Mouse (Mus musculus) lung, postnatal 4 days (tissue): ENCODE results near the gene Sec23a.
"Not testable (repeated sequence)": the region's sequence is repeated elsewhere in the genome, so short reads cannot be mapped to it uniquely, and the experiment has no call there.

ENCODE experiments used
- DNase-seq, 2 experiments: peaks; one replicate each; pipeline ENCODE4 v3.0.0; 2021

The Sec23a gene

DNA sequence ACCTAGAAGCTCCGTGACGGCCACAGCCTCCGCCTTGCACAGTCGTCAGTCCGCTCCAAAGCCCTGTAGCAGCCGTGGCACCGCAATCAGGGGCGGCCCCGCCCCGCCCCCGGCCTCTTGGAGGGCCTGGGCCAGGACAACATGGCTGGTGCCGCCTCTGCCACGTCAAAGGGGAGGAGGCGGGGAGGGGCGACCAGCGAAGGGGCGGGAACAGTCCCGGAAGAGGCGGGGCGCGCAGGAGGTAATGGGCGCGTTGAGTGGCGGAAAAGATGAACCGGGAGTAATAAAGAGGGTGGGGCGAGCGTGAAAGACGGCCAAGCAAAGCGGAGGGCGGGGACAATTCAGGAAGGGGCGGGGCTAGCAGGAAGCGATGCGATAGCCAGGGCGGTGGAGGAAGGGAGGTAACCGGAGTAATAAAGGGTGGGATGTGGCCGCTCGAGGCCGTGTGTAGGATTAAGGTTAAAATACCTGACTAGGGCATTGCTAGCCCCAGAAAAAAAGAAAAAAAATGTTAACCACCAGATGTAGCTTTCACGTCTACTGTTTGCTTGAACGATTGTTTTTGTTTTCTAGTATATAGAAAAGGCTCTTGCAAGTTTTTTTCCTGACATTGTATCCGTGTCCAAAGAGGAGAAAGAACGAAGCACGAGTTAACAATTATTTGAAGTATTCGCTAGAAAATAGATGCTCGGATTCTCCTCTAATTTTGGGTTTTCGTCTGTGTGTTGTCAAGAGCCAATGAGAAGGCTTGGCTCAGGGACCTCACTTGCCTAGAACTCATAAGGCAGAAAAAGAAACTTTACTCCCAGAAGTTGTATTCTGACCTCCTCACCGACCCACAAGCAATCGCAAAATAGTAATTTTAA is at the start of gene Sec23a:
Sec23a (minus strand) TSS at position 174 of the 866 bp plus-strand sequence.
- peak; percentile 99 for DNase-seq

DNA sequence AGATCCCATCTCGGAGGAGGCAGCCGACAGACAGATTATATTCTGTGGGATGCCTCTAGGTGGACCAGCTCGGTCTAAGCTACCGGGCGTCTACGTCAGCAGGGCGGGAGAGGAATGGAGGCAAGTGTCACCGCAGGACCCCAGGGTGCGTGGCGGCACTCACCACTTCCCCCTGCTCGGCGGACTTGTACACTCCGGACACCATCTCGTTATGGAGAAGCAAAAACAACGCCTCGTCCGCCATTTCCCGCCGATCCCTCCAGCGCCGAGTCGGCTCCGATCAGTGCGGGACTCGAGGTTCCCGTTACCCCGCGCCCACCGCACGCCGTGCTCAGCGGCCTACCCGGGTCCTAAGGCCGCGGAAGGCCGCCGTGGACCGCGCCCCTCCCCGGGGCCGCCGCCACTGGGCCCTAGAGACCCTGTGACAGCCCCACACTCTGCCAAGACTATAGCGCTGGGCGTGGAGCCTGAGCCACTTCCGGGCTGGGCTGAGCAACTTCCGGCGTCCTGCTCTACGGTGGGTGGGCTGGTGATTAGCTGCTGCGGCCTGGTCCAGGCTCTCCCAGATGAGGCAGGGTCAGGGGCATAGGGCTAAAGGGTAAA is 49.3 kb upstream of the Sec23a start, which contains the start of gene Trappc6b:
Trappc6b (minus strand) TSS at position 480 of the 603 bp plus-strand sequence.
- peak; percentile 86 to 92 for DNase-seq

DNA sequence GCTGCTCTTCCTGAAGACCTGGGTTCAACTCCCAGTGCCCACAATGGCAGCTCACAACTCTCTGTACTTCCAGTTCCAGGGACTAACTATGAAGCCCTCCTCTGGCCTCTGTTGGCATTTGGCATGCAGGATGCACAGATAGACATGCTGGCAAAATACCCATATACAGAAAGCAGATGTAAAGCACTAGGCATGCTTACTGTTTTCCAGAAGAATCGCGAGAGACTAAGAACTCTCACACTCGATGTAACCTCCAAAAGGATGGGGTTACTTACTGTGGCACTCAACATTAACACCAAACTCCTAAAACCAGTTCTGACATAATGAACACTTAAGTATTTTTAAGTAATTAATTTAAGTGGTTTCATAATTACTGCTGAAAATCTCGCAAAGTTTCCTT is 48.5 kb upstream of the Sec23a start:
- DNase-seq, result no peak

DNA sequence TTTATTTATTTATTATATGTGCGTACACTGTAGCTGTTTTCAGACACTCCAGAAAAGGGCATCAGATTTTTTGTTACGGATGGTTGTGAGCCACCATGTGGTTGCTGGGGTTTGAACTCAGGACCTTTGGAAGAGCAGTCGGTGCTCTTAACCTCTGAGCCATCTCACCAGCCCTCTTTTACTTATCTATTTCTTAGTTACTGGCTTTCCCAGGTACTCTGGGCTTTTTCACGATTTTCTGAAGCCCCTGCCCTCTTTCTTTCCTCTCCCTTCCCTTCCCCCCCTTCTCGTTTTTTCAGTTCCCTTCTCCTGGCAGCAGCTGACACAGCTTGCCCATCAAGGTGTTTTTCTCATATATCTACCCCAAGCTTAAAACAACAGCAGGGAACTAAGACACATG is 46.4 kb upstream of the Sec23a start:
- not testable (repeated sequence) for DNase-seq

DNA sequence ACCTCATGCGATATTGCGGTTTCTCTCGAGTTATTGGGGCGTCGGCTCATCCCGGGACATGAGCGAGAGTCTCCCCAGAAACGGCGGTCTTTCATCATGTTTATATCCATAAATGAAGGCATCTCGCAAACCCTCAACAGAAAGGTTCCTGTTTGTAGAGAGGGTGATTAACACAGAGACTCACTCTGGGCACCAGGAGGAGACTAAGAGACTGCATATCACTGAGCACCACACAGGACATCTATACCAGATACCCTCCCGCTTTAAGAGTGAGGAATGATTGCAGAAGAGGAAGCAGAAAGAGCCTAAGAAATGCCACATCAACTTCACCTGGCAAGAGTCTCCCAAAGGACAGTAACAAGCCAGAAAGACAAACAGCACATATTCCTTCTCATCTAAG is 44.4 kb upstream of the Sec23a start:
- DNase-seq, result no peak

DNA sequence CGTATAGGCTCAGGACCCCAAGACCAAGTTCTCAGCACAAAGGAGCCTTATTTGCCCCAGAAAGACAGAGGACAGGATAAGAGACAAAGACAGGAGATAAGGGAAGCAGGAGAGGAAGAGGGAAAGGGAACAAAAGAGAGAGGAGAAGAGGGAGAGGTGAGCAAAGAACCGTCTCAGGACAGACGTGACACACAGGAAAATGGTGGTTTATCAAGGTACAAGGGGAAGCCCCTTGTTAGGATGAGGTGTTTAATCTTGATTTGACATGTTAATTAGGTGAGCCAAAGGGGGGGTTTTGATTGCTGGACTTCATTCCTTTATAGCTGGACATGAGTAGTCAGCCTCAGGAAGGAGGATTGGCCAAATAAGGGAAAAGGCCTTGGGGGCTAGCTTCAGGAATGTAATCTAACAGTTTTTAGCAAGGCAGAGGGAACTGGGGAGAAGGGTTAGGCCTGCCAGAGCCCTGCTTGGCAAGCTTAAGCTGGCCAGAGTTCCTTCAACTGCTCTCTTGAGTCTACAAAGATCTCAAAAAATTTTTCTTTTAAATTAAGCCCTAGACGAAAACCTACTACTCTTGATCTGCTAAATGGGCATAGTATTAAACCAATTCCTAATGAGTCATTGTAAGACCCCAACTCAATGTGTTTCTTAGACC is 43.5 kb upstream of the Sec23a start:
- no peak for DNase-seq

DNA sequence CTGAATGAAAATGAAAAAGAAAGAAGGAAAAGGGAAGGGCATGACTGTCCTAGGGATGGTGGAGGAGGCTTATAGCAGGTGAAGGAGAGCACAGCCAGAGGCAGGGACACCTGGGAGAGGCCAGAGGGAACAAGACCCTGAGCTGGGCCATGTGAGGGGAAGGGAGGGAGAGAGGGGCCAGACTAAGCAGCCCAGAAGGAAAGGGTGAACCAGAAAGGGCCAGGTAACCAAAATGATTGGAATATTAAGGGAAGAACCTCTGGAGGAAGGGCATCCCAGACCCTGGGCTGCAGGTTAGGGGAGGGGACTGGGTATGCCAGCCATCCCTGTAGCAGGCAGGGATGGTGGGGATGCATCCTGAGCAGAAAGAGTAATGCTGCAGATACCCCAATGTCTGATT is 42.2 kb upstream of the Sec23a start:
- no peak for DNase-seq

DNA sequence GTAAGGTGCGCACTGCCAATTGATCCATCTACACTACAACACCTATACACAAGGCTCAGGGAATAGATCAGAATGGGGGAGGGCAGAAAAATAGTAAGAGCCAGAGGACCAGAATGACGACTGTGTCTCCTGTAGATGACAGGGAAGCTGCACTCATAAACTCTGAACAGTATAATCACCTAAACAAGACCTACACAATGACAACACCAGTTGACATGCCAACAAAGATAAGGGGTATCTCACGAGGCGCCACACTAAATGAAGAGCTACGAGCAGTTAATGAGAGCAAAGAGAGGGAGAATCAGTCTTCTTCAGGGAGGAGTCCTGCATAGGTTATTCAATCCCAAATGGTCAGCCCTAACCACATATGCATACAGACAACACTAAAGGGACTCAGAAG is 41.3 kb upstream of the Sec23a start:
- DNase-seq, result no peak

DNA sequence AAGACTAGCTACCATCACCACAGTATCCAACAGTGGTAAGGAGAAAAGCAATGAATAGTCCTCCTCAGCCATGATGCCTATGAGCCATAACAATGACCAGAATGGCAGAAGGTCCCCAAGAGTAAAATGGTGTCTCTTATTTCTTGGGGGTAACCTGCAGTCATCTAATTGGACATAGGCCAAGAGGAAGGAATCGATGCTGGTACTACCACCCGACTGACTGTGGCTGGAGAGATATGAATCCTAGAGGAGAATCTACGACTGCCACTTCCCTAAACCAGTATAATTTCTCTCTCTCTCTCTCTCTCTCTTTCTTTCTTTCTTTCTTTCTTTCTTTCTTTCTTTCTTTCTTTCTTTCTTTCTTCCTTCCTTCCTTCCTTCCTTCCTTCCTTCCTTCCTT is 40.7 kb upstream of the Sec23a start:
- DNase-seq, result no peak

DNA sequence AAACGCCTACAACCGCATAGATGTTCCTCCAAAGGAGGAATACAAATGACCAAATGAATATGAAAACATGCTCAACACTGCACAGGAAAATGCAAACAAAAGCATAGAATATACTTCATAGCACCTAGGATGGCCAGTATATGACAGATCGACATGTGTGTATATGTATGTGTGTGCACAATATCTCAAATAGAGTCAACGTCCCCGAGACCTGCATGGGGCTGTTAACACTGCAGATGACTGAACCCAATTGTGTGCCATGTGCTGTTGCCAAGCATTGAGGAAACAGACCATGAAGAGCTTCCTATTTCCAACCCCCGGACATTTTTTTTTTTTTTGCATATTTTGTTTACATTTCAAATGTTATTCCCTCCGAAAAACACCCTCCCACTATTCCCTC is 29.0 kb upstream of the Sec23a start:
- DNase-seq, result no peak

DNA sequence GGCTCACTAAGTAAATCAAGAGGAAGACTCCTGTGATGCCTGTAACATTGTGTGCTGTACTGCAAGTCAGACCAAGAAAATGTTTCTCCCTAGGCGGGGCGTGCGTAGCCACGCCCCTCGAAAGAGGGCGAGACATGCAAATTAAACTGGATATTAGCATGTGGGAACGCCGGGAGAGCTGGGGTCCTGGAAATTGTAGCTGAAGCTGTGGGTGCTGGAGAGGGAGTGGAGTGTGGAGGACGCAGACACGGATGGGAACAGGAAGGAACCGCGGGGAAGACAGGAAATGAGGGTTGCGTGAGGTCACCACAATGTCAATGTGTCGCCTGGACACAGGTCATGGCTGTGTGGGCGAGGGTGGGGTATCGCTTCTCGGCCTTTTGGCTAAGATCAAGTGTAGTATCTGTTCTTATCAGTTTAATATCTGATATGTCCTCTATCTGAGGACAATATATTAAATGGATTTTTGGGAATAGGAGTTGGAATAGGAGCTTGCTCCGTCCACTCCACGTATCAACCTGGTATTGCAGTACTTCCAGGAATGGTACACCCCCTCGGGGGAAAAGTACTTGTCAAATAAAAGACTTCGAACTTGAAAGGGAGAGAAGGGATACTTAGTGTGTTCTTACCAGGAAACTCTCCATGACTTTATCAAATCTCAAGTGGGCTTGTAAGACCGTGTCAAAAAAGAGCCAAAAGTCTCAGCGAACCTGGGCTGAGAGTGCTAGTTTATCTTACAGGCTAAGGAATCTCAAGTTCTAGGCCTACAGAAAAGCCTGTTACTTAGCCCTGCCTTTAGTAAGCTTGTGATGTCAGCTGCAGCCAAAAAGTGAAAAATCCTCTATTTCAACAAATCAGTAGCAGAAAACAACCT is 28.4 kb upstream of the Sec23a start:
- peak; percentile 71 for DNase-seq

DNA sequence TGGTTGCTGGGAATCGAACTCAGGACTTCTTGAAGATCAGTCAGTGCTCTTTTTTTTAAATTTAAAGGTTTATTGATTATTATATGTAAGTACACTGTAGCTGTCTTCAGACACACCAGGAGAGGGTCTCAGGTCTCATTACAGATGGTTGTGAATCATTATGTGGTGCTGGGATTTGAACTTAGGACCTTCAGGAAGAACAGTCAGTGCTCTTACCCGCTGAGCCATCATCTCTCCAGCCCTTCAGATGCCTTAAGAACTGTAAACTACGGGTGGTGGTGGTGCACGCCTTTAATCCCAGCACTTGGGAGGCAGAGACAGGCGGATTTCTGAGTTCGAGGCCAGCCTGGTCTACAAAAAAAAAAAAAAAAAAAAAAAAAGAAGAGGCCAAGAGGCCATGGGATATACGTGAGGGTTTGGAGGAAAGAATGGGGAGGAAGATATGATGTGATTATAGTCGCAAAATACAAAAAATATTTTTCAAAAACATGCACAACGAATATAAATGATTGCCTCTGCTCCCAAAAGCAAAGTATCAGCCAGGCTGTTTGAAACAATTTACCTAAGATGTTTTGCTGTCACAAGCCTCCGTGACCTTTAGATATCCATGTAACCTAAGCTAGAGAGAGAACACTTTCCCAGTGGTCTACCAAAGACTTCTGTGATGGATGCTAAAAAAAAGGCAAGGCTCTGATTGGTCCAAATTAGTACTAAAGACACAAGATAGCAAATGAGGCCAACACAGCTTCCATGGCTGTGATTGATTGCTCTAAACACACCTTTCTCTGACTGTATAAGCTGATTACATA is 27.5 kb upstream of the Sec23a start:
- no peak for DNase-seq

DNA sequence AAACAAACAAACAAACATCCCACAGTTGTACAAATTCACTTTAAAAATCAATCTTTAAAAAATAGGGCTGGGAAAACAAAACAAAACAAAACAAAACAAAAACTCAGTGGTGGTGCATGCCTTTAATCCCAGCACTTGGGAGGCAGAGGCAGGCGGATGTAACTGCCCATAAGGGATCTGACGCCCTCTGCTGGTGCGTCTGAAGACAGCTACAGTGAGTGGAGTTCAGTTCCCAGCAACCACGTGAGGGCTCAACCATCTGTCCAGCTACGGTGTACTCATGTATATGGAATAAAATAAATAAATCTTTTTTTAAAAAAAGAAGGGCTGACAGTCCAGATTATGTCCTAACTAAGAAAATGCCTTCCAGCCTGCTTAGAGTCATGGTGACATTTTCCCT is 20.3 kb upstream of the Sec23a start:
- DNase-seq, result no peak

DNA sequence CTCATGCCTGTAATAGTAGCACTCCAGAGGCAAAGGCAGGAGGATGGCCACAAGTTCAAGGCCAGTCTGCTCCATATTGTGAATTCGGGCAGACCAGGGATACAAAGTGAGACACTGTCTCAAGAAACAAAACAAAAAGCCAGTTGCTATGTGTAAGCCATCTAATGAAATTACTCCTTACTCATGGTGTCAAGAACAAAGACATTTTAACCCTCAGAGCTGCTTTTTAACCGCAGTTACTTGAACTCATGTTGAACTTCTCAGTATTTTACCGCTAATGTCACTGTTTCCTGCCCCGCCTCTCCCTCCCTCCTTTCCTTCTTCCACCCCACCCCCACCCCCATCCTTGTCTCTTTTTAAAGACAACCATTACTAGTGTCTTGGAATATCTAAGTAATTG is 9.5 kb upstream of the Sec23a start:
- DNase-seq, result no peak

DNA sequence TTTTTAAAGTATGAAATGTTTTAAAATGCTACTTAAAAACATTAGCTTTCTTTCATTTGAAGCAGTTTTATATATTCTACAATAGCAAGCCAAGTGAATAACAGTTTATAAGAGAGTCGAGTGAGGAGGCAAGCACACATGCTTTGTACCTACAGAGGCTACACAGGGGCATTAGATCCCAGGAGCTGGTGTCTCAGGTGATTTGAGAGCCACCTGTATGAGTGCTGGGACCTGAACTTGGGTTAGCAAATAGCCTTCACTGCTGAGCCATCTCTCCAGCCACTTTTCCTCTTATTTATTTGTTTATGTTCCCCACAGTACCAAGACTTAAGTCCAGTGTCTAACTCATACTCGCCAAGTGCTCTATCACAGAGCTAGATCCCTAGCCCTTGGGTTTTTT is 8.1 kb upstream of the Sec23a start:
- DNase-seq, result no peak

DNA sequence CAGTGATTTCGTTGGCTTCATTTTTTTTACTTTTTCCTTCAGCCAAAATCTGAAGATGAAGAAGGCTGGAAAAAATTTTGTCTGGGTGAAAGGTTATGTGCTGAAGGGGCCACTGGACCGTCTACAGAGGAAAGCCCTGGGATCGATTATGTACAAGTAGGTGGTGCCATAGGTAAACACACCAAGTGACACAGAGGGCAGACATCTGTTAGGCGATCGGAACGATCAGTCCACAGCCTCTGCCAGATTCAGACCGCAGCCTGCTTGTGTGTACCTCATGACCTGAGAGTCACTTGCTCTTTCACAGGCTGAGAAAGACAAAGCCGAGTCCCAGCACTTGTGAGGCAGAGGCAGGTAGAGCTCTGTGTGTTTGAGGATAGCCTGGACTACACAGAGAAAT is 6.2 kb upstream of the Sec23a start:
- no peak for DNase-seq

DNA sequence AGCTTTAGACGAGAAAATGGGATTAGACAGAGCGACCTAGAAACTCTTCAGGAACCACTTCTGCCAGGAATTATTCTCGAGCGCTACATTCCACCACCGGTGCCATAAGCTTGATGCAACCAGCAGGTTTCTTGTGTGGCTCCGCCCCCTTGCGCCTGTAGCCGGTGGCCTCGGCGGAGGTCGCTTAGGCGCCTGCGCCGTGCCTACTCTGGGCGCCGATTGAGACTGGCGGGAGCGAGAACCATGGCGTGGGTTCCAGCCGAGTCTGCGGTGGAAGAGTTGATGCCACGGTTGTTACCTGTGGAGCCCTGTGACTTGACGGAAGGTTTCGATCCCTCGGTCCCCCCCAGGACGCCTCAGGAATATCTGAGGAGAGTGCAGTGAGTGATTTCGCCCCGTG is 1.4 kb upstream of the Sec23a start, which contains the start of gene Gemin2:
Gemin2 (plus strand) TSS at position 160 of the 400 bp plus-strand sequence.
- DNase-seq, result peak; percentile 93 to 95

DNA sequence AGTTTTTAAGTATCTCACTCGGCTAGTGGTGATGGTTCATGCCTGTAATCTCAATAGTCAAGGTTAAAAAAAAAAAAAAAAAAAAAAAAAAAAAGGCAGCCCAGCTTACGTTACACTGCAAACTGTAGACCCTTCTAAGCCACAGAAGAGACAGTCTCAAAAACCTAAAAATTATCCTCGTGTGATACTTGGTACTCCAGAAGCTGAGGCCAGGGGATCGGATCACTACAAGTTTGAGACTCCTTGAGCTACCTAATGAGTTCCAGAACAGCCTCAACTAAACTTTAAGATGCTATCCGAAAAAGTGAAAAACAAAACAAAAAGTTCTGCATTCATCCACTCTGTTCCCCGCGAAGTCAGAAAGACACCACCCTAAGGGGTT is 884 bp upstream of the Sec23a start:
- DNase-seq, result peak in 1 of 2 experiments; percentile 5

DNA sequence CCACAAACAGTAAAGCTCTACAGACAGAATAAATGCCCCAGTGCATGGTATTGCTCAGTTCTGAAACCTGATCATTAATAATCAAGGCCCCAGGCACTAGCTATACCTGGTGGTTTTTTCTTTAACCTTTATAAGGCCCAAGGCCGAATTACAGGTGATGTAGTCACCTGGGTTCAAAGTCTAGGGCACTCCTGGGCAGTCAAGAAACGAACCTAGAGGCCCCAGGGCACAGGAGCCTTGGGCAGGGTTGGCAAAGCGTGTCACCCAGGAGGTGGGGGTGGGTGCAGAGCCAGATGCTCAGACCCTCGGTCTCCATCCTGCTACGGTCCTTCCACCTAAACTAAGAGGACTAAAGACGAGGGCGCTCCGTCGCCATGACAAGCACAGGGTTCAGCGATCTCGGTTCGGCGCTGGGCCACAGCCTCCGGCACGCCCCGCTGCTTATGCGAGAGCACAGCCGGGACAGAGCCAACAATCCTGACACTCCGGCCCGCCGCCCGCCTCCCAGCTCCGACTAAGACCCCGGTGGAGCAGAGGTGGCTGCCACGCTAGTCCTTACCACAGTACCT is 458 bp downstream of the Sec23a start:
- DNase-seq, result no peak

DNA sequence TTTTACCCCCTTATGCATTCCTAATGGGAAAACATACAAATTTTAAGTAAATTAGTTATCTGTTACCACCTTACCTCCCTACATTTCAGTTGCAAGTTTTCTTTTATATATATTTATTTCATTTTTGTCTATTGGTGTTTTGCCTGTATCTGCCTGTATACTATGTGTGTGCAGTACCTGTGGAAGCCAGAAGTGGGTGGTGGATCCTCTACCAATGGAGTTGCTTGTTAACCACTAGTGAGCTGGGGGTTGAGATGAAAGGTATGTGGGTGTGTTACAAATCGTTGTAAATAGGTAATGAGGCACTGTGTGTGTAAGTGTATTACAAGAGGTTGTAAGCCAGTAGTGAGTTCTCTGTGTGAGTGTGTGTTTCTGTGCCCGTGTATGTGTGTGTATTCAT is 1.3 kb downstream of the Sec23a start:
- DNase-seq, result peak in 1 of 2 experiments; percentile 21

DNA sequence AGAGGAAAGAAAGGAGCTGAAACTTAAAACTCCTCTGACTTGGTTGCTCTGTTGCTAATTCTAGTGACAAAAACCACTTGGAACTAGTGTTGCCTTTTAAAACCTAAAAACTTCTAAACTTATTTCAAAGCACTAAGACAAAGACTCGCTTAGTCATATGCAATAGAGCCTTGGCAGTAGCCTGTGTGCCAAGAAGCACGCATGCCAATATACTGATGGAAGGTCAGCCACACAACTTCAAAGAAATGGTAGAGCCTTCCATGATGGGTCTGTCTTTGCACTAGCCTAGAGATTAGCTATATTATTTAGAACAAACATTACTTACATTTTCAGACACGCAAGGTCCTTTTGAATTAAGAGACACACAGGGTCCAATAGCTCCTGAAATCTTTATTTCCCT is 26.1 kb downstream of the Sec23a start:
- DNase-seq, result no peak
